Mouse (Mus musculus): ENCODE results near the gene Rpl37. TPM values are rescaled to one million over a fixed set of nuclear protein-coding genes. Genes with fewer than 3 reads are reported as not detected.
A peak's percentile ranks its signal among the peaks of the same experiment; 100 is the strongest.

Gene Rpl37
- polyA plus RNA-seq, 1 experiment from 2014 or later, result 618 TPM

- Histone ChIP-seq H3K36me3 (no peaks in the 10 kb centered on the region), H3K27me3 (replicated peaks) (no peaks in the 10 kb centered on the region), H3K27ac (0 out of 2 replicates have a peak within 1 kb of the TSS, but pooled peaks have one; percentile 7), H3K9ac (no peak within 1 kb of the TSS; the same call in 1 of the 2 replicates), H3K4me3 (replicated peaks) (peak within 1 kb of the TSS; percentile 25), H3K9me3 (no peaks in the 10 kb centered on the region), H3K4me2 (replicated peaks) (peak within 1 kb of the TSS; percentile 44), H3K4me1 (replicated peaks) (no peaks in the 10 kb centered on the region)
- WGBS, result 43% methylated on average over 21 of the region's 21 CpGs
- ATAC-seq, result no peak
Measured at GRCm38 (mm10) chr15:5107686-5108654, 8.5 kb upstream of the Rpl37 start, which contains the start of gene Card6. Gene Card6 (minus strand): TSS chr15:5108539.

DNA sequence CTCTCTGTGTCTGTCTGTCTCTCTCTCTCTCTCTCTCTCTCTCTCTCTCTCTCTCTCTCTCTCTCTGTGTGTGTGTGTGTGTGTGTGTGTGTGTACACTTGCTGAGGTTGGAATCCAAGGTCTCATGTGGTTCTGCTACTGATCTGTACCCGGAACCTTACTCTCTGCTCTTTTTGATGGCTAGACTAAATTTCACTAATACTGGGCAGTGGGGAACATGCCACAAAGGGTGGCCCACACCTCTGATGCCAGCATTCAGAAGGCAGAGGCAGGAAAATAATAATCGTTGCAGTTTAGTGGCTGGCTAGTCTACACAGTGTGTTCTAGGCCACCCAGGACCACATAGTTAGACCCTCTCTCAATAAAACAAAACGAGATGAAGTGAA lies 7.8 kb upstream of the Rpl37 start:
- no peak overlapping the region for H3K27ac ChIP-seq
- H3K9ac ChIP-seq, result no peak overlapping the region
- H3K27me3 ChIP-seq (replicated peaks), result no peaks in the 10 kb centered on the region
- peak overlapping the region; percentile 44; the same call in 1 of the 2 replicates for H3K4me2 ChIP-seq (replicated peaks)
- no peaks in the 10 kb centered on the region for H3K4me1 ChIP-seq (replicated peaks)
- WGBS, result 79% methylated on average over 3 of the region's 3 CpGs
- no peak for ATAC-seq
- H3K36me3 ChIP-seq, result no peaks in the 10 kb centered on the region
- H3K9me3 ChIP-seq, result no peaks in the 10 kb centered on the region
- no peak overlapping the region for H3K4me3 ChIP-seq (replicated peaks)

GRCm38 (mm10) chr15:5112651-5113050 lies 3.8 kb upstream of the Rpl37 start:
- Histone ChIP-seq H3K4me2 (replicated peaks) (no peak overlapping the region), H3K36me3 (no peaks in the 10 kb centered on the region; the same call in 1 of the 2 replicates), H3K9me3 (no peaks in the 10 kb centered on the region), H3K4me3 (replicated peaks) (no peak overlapping the region), H3K4me1 (replicated peaks) (peaks cover 2% of the 10 kb centered on the region; the same call in 1 of the 2 replicates), H3K9ac (no peak overlapping the region), H3K27me3 (replicated peaks) (no peaks in the 10 kb centered on the region), H3K27ac (no peak overlapping the region)
- no peak for ATAC-seq
- 83% methylated on average over 3 of the region's 3 CpGs for WGBS

- Histone ChIP-seq H3K36me3 (peaks cover 16% of the 10 kb centered on the region), H3K27ac (peak overlapping the region; percentile 94; the same call in 1 of the 2 replicates), H3K4me1 (replicated peaks) (peaks cover 7% of the 10 kb centered on the region; the same call in 1 of the 2 replicates), H3K9me3 (no peaks in the 10 kb centered on the region), H3K4me2 (replicated peaks) (peak overlapping the region; percentile 61), H3K4me3 (replicated peaks) (peak overlapping the region; percentile 80), H3K9ac (peak overlapping the region; percentile 56; the same call in 1 of the 2 replicates), H3K27me3 (replicated peaks) (no peaks in the 10 kb centered on the region)
- 58% methylated on average over 8 of the region's 8 CpGs for WGBS
- ATAC-seq, result no peak
Measured at GRCm38 (mm10) chr15:5115173-5115572, 1.3 kb upstream of the Rpl37 start.

DNA sequence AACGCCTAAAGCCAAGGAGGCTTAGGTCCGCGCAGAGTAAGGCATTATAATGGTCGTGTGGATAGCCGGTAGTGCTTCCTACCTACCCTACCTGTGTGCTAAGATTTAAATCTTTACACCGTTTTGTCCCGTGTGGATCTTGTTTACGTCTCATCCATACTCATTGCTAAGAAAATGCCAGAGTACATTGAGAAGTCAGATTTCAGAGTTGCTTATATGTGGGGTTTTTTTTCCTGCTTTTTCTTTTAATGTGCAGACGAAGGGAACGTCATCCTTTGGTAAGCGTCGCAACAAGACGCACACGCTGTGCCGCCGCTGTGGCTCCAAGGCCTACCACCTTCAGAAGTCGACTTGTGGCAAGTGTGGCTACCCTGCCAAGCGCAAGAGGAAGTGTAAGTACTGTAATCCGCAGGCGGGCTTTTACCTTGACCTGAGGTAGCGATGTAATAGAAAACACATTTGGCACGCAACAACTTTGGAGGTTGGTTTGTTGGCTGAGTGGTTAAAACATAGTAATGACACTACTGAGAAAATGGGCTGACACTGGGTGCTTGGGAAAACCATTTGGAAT lies 671 bp downstream of the Rpl37 start:
- peak overlapping the region; percentile 64 for H3K4me2 ChIP-seq (replicated peaks)
- H3K36me3 ChIP-seq, result peaks cover 25% of the 10 kb centered on the region
- no peak for ATAC-seq
- peak overlapping the region; percentile 54 for H3K27ac ChIP-seq
- H3K4me3 ChIP-seq (replicated peaks), result peak overlapping the region; percentile 80
- H3K4me1 ChIP-seq (replicated peaks), result peaks cover 7% of the 10 kb centered on the region; the same call in 1 of the 2 replicates
- 2% methylated on average over 22 of the region's 22 CpGs for WGBS
- peak overlapping the region; percentile 89 for H3K9ac ChIP-seq
- no peaks in the 10 kb centered on the region for H3K27me3 ChIP-seq (replicated peaks)
- no peaks in the 10 kb centered on the region for H3K9me3 ChIP-seq

GRCm38 (mm10) chr15:5118626-5119025 lies 2.2 kb downstream of the Rpl37 start:
- WGBS, result 82% methylated on average over 9 of the region's 9 CpGs
- H3K4me2 ChIP-seq (replicated peaks), result no peak overlapping the region; the same call in 1 of the 2 replicates

DNA sequence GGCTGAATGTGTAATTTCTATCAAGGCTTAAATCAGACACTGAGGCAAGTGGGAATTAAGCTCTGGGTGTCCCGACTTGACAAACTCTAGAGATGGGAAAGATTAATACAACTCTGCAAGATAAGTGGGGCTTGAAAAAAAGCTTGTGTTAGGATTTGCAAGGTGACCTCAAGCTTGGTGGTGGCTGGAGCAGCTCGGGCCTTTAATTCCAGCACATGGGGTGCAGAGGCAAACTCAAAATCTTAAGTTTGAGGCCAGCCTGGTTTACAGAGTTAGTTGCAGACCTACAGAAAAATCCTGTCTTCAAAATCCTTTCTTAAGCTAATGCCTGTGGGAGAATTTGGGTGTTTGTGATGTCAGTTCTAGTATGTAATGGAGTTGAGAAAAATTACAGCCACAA lies 2.7 kb downstream of the Rpl37 start:
- Histone ChIP-seq H3K4me3 (replicated peaks) (no peak overlapping the region), H3K27me3 (replicated peaks) (no peaks in the 10 kb centered on the region), H3K27ac (no peak overlapping the region), H3K9ac (no peak overlapping the region), H3K4me1 (replicated peaks) (peaks cover 7% of the 10 kb centered on the region; the same call in 1 of the 2 replicates), H3K9me3 (no peaks in the 10 kb centered on the region), H3K36me3 (peaks cover 26% of the 10 kb centered on the region), H3K4me2 (replicated peaks) (no peak overlapping the region)
- ATAC-seq, result no peak
- 88% methylated on average over 2 of the region's 2 CpGs for WGBS

More at GRCm38 (mm10) chr15:5118626-5119025, 2.2 kb downstream of the Rpl37 start:
- Histone ChIP-seq H3K27me3 (replicated peaks) (no peaks in the 10 kb centered on the region), H3K9ac (no peak overlapping the region), H3K27ac (no peak overlapping the region), H3K4me3 (replicated peaks) (no peak overlapping the region), H3K9me3 (no peaks in the 10 kb centered on the region), H3K4me1 (replicated peaks) (peaks cover 7% of the 10 kb centered on the region; the same call in 1 of the 2 replicates), H3K36me3 (peaks cover 25% of the 10 kb centered on the region)
- ATAC-seq, result no peak

GRCm38 (mm10) chr15:5119707-5120106 lies 3.3 kb downstream of the Rpl37 start:
- H3K4me2 ChIP-seq (replicated peaks), result no peak overlapping the region
- H3K4me3 ChIP-seq (replicated peaks), result no peak overlapping the region
- no peak for ATAC-seq
- H3K27me3 ChIP-seq (replicated peaks), result no peaks in the 10 kb centered on the region
- peaks cover 7% of the 10 kb centered on the region; the same call in 1 of the 2 replicates for H3K4me1 ChIP-seq (replicated peaks)
- H3K9ac ChIP-seq, result no peak overlapping the region
- 92% methylated on average over 2 of the region's 2 CpGs for WGBS
- H3K9me3 ChIP-seq, result no peaks in the 10 kb centered on the region
- H3K27ac ChIP-seq, result no peak overlapping the region
- peaks cover 30% of the 10 kb centered on the region for H3K36me3 ChIP-seq

DNA sequence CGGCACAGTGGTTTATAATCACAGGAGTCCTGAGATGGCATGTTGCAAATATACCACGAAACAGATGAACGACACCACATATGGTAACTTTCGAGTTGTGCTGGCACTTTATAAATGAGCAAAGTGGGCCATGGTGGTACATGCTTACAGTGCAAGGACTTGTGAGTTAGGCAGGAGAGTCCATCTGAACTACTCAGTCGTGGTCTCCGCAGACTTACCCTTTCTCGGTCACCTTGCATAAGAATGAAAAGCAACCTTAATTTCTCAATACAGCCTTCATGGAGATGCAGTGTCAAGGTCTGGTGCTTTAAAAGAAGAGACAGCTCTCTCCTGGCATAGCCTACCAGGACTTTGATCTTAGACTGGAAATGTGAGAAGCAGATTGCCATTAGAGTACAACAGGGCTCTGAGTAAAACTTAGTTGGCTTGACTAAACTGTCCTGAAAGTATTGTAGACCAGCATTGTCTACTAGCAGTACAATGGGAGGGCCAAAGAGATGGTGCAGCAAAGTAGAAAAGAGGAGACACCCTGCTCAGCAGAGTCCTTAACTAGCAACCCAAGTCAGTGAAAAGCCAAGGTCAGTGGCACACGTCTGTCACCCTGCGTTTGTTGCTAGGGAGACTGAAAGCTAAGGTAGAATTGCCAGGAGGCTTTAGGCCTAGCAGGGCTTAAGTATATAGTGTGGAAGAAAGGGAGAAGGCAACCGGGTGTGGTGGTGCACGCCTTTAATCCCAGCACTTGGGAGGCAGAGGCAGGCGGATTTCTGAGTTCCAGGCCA lies 5.3 kb downstream of the Rpl37 start:
- Histone ChIP-seq H3K36me3 (peaks cover 30% of the 10 kb centered on the region), H3K9ac (no peak overlapping the region), H3K27ac (no peak overlapping the region), H3K9me3 (no peaks in the 10 kb centered on the region), H3K4me1 (replicated peaks) (peaks cover 7% of the 10 kb centered on the region; the same call in 1 of the 2 replicates), H3K4me3 (replicated peaks) (no peak overlapping the region), H3K4me2 (replicated peaks) (no peak overlapping the region), H3K27me3 (replicated peaks) (no peaks in the 10 kb centered on the region)
- WGBS, result 84% methylated on average over 12 of the region's 12 CpGs
- ATAC-seq, result peak; percentile 16; the same call in 1 of the 2 replicates

DNA sequence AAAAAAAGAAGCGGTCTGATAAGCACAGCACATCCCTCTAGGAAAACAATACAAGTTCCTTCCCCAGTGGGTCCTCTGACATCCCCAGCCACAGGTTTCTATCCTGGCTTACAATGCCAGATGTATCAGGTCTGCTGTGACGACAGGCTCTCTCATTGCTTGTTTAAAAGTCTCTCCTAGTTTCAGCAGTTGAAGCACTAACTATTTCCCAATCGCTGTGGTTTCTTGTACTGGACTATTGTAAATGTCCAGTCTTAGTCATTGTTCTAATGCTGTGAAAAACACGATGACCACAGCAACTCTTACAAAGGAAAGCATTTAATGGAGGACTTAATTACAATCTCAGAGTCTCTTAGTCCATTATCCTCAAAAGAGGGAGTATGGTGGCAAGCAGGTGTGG lies 10.0 kb downstream of the Rpl37 start:
- Histone ChIP-seq H3K9me3 (no peaks in the 10 kb centered on the region), H3K4me3 (replicated peaks) (no peak overlapping the region), H3K27me3 (replicated peaks) (no peaks in the 10 kb centered on the region), H3K36me3 (peaks cover 8% of the 10 kb centered on the region; the same call in 1 of the 2 replicates), H3K4me2 (replicated peaks) (no peak overlapping the region), H3K27ac (no peak overlapping the region), H3K9ac (no peak overlapping the region), H3K4me1 (replicated peaks) (no peaks in the 10 kb centered on the region)
- no peak for ATAC-seq
- 75% methylated on average over 4 of the region's 4 CpGs for WGBS

GRCm38 (mm10) chr15:5127487-5127886 lies 11.0 kb downstream of the Rpl37 start:
- Histone ChIP-seq H3K4me2 (replicated peaks) (no peak overlapping the region), H3K4me1 (replicated peaks) (no peaks in the 10 kb centered on the region), H3K36me3 (peaks cover 6% of the 10 kb centered on the region; the same call in 1 of the 2 replicates), H3K9me3 (no peaks in the 10 kb centered on the region), H3K4me3 (replicated peaks) (no peak overlapping the region), H3K9ac (no peak overlapping the region), H3K27ac (no peak overlapping the region), H3K27me3 (replicated peaks) (no peaks in the 10 kb centered on the region)
- no peak for ATAC-seq
- 78% methylated on average over 2 of the region's 2 CpGs for whole genome bisulfite sequencing

Measured in intestine, embryonic 15.5 days (tissue).